27 mouse cellular contexts compared by ENCODE assay signal in genomic region chr5:43921877-43922276, GRCm38 (mm10). TPM values are rescaled to one million over a fixed set of nuclear protein-coding genes. Genes with fewer than 3 reads are reported as not detected.
"Had no signal": no experiment of that assay in that cellular context is flagged by ENCODE, and none has a peak within 500 bp of the region (broad histone marks: within the 10 kb centered on the region; RNA-seq: fewer than 3 reads in every experiment).

No protein-coding gene starts in this region.

- H3K4me1 ChIP-seq: heart, embryonic 10.5 days; heart, embryonic 13.5 days; heart, embryonic 15.5 days; hindbrain, embryonic 13.5 days; hindbrain, embryonic 15.5 days; limb, embryonic 13.5 days; limb, embryonic 15.5 days; liver, embryonic 12.5 days had no signal

- H3K9ac ChIP-seq: heart, embryonic 13.5 days; heart, embryonic 15.5 days; hindbrain, embryonic 13.5 days; hindbrain, embryonic 15.5 days; limb, embryonic 13.5 days; limb, embryonic 15.5 days; liver, embryonic 12.5 days; liver, embryonic 14.5 days had no signal

- H3K4me2 ChIP-seq: heart, embryonic 13.5 days; heart, embryonic 15.5 days; hindbrain, embryonic 13.5 days; hindbrain, embryonic 15.5 days; limb, embryonic 13.5 days; limb, embryonic 15.5 days; liver, embryonic 12.5 days had no signal

- DNase-seq: gastrocnemius, postnatal 14 days; heart, adult 18-20 months; heart, postnatal 14 days; heart, postnatal 36 days; kidney, postnatal 14 days; layer of hippocampus, adult 9-11 months; layer of hippocampus, postnatal 36 days; left cerebral cortex, postnatal 4 days; lung, adult 18-20 months had no signal

- H3K4me3 ChIP-seq: heart, embryonic 10.5 days; heart, embryonic 13.5 days; heart, embryonic 15.5 days; hindbrain, embryonic 13.5 days; hindbrain, embryonic 15.5 days; limb, embryonic 13.5 days; limb, embryonic 15.5 days; liver, embryonic 12.5 days had no signal

- ATAC-seq: hindbrain, postnatal 0 days; intestine, embryonic 16.5 days; liver, embryonic 12.5 days had no signal

- H3K27me3 ChIP-seq: heart, embryonic 13.5 days; heart, embryonic 15.5 days; hindbrain, embryonic 13.5 days; hindbrain, embryonic 15.5 days; limb, embryonic 13.5 days; limb, embryonic 15.5 days; liver, embryonic 12.5 days had no signal

- H3K36me3 ChIP-seq: heart, embryonic 10.5 days; heart, embryonic 13.5 days; heart, embryonic 15.5 days; hindbrain, embryonic 13.5 days; hindbrain, embryonic 15.5 days; limb, embryonic 13.5 days; limb, embryonic 15.5 days; liver, embryonic 12.5 days had no signal

- H3K27ac ChIP-seq: heart, embryonic 10.5 days; heart, embryonic 13.5 days; heart, embryonic 15.5 days; hindbrain, embryonic 13.5 days; hindbrain, embryonic 15.5 days; hindbrain, postnatal 0 days; limb, embryonic 13.5 days; limb, embryonic 15.5 days; liver, embryonic 12.5 days; liver, embryonic 14.5 days had no signal

- H3K9me3 ChIP-seq: heart, embryonic 10.5 days; heart, embryonic 13.5 days; heart, embryonic 15.5 days; hindbrain, embryonic 13.5 days; hindbrain, embryonic 15.5 days; limb, embryonic 13.5 days; limb, embryonic 15.5 days; liver, embryonic 12.5 days had no signal

RNA-seq across cellular contexts. Expression of gene Gm7879, which starts 8.9 kb away (rescaled TPM):
- total RNA-seq: hindbrain, postnatal 0 days had no signal
- polyA plus RNA-seq: heart, embryonic 10.5 days; heart, postnatal 0 days; hindbrain, embryonic 15.5 days; intestine, embryonic 14.5 days; intestine, embryonic 16.5 days; liver, adult 2 months; liver, embryonic 16.5 days had no signal

RNA-seq across cellular contexts. Expression of gene Fgfbp1, which starts 59.7 kb away (rescaled TPM):
- total RNA-seq: gastrocnemius, postnatal 14 days; gastrocnemius, postnatal 4 days; granulocyte monocyte progenitor cell, adult 5-6 weeks; heart, postnatal 36 days; hematopoietic stem cell, adult 5-6 weeks; liver, adult 2 months had no signal
- polyA plus RNA-seq: liver, adult 2 months; liver, embryonic 12.5 days had no signal
